Mouse (Mus musculus): ENCODE data around the gene Bcr.

The Bcr gene

DNA sequence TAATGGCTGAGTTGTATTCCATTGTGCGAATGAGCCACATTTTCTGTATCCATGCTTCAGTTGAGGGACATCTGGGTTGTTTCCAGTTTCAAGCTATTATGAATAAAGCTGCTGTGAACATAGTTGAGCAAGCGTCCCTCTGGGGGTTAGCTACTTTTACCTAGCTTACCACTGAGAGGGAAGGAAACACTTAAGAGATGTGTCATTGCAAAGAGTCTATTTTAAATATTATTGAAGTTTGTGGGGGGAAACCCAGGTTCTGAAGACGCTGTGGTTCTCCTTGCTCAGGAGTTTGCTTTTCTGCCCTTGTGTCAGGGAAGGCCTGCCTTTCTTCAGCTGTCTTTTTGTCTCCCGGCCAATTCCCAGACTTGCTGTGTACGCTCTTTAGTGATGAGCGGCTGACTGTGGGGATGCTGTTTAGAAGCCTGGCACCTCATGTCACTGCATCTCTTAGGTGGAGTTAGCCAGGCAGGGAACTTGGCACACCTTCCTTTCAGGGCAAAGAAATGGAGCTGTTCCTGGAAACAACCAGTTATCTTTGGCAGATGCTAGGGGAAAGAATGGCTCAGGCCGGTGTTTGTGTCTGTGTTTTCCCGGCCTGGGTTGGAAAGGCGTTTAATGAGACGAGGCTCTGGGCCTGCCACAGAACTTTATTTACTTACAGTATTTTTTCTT is 31.2 kb downstream of the Bcr start:
- in situ Hi-C loops (cut with MboI; ENCODE audit: low sequenced_read_pairs) = no loop called here

DNA sequence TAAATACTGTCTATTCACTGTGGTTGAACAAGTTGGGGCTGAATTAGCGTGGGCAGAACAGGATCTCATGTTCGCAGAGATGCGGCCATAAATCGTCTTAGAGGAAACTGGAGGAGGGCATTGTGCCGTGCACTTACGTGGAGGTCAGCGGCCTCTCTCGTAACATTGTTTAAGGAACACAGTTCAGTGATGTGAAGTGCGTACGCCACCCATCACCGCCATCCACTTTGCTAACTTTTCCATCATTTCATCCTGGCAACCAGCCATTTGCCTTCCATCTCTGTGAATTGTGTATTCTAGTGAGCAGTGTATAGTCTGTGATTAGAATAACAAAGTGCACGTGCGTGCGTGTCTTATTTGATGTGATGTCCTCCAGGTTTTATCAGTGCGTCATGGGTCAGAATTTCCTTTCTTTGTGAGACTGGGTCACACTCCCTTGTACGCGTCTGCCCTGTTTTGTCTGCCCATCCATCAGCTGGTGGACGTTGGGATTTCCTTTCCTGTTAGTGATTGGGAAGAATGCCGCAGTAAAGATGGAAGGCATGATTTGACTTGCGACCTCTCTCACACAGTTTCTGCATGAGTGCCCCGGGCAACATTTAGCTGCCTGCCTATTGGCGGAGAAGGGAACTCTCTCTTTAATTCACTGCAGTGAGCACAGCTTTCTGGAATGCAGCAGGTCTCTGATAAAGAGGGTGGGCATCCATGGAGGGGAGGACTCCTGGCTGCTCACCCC is 33.0 kb downstream of the Bcr start:
- in situ Hi-C loops (cut with MboI; ENCODE audit: low sequenced_read_pairs) = no loop called here

DNA sequence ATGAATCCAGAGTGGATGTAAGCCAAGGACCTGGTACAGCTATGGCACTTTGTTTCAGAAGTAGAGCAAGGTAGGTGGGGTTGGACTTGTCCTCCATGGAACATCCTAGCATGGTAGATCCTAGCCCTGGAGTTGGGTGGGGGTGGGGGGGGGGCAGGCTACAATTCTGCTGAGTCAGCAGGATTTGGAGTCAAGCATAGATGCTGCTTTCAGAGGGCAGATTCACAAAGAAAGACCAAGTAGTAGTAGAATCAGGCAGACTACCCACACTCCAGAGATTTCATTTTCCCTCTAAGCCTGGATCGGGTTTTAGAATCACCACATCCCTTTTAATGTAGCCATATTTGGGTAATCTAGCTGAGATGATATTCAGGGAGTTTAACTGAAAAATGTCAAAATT is 33.9 kb downstream of the Bcr start:
- in situ Hi-C loops (cut with MboI; ENCODE audit: low sequenced_read_pairs) = no loop called here

DNA sequence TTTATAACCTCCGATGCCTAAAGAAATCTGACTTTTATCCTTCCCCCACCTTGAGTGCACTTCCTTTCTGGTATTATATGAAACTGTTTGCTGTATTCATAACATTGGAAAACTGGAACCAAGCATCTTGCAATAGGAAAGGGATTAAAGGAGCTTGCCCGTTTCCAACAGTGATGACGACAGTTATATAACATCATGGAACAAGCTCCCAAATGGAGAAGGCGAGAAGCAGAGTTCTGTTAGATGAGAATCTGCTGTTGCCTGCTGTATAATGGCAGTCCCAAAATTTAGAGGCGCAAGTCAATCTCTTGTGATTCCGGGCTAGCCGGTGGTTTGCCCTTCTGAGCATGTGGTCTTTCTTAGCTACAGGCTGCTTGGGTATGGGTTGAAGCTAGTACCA is 34.8 kb downstream of the Bcr start:
- in situ Hi-C loops (cut with MboI; ENCODE audit: low sequenced_read_pairs) = no loop called here

DNA sequence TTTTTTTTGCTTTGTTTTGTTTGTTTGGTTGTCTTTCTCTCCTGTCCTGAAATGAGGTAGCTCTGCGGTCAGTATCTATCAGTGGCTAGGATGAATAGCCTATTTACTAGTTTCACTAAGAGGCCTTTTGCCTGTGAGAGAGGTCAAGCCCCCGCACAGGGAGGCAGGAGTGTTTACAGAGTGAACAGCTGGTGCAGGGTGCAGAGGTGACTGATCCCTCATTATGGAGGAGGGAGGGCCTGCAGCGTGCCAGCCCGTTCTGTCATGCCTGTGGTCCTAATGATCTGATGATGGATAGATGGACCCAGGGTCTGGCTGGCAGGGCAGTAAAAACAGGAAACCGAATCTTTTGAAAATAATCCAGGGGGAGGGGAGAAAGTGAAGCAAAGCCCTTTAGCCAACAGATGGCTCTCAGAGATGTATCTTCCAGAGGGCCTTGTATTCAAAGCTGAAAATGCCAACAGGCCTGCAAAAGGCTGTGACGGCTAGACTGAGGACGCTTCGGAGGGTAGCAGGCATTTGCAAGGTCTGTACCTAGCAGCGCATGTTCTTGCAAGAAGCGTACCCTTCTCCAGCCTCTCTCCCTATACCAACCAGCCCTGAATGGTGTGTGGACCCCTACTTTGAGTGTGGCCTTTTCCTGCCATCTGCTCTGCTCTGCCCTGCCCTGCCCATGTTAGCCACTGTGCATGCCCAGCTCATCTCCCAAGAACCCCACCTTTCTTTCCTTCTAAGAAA is 38.2 kb downstream of the Bcr start:
- in situ Hi-C loops (cut with MboI; ENCODE audit: low sequenced_read_pairs) = no loop called here

DNA sequence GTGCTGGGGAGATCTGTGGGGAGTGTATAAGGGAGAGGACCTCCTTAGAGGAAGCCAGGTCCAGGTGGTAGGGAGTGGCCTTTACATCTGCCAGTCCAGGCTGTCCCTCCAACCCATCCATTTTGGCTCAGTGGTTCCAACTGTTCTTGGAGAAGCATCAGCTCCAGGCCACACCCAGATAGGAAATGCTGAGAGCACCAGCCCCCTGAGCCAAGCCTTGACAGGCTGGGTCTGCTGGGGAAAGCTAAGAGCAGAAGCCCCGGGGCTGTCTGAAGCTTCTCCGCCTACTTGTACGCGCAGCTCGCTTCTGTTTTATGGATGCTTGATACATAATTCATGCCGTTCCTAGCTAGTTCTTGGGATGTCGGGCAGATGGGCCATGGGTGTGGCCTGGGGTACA is 39.9 kb downstream of the Bcr start:
- in situ Hi-C loops (cut with MboI; ENCODE audit: low sequenced_read_pairs) = no loop called here

DNA sequence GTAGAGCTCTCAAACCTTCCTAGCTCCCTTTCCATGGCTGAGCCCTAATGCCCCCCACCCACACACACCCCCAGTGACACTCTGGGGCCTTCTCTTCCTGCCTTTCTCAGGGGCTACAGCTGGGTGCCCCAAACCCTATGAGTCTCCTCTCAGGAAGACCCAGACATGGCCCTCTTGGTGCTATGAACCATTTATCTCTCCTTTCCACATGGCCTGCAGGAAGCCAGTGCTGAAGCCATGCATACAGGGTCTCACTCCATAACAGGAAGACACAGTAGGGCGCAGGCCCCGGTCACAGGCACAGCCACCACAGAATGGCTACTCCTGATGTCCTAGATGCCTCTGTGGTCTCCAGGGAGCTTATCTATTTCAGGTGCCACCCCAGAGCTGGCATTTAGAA is 43.1 kb downstream of the Bcr start:
- in situ Hi-C loops (cut with MboI; ENCODE audit: low sequenced_read_pairs) = no loop called here

DNA sequence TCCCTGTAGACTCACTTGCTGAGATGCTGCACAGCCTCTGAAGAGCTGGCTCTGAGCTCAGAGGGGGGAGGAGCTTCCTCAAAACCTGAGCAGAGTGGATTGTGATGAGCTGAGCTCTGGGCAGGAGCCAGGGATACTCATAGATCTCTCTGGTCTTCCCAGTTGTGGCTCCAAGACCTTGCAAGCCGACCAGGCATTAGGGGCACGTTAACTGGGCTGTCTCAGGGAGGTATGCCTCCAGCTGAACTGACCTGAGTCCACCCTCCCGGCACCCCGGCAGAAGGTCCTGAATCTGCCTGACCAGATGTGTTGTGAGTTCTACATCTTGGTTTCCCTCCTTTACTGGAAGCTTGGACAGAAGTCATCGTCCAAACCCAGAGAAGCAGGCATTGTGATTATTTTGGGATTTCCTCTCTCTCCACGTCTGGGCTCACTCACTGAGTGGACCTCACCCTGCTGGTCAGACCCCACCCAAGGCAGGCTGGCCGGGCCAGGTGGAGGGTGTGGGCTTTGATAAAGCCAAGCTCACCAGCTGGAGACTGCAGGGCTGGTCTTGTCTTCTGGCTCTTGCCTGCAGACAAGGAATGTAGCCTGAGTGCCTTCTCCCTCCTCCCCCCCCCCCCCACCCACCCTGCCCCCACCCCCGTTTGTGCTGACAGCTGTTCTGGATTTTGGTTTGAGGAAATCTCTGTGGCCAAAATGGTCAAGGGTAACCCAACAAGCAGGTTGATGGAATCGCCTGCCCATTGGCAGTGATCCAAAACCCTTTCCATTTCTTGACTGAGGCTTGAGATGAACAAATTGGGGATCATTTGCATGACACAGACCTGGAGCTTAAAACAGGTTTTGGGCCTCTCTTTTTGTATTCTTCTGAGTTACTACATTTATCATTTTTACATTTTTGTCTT is 44.1 kb downstream of the Bcr start:
- in situ Hi-C loops (cut with MboI; ENCODE audit: low sequenced_read_pairs) = no loop called here

DNA sequence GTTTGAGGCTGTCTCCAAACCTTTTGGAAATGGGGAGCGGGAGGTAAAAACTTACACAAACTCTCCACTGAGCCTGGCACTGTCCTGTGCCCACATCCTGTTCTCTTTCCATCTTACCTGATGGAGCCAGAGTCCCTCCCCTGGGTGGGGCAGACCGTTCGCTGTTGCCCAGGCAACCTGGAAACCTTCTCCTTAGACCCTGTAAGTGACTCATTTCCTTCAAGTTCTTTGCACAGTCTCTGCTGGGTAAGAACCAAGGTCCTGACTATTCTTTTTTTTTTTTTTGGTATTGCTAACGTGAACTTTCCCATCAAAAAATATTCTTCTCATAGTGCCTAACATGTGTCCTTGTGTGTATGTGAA is 44.7 kb downstream of the Bcr start:
- in situ Hi-C loops (cut with MboI; ENCODE audit: low sequenced_read_pairs) = no loop called here

DNA sequence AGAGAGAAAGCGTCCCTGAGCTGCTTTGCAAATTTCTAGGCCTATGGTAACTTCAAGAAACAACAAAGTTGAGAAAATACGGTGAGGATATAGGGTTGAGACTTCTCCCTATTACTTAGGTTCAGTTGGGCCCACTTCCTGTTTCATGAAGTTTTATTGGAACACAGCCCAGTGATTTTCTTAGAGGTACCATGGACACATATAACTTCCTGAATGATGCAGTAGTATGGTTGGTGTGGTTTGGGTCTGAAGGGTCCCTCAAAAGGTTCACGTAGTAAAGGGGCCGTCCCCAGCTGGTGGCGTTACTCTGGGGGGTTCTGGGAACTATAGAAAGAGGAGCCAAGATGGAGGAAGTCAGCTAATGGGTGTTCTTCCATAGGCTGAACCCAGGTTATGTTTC is 45.3 kb downstream of the Bcr start:
- in situ Hi-C loops (cut with MboI; ENCODE audit: low sequenced_read_pairs) = no loop called here

DNA sequence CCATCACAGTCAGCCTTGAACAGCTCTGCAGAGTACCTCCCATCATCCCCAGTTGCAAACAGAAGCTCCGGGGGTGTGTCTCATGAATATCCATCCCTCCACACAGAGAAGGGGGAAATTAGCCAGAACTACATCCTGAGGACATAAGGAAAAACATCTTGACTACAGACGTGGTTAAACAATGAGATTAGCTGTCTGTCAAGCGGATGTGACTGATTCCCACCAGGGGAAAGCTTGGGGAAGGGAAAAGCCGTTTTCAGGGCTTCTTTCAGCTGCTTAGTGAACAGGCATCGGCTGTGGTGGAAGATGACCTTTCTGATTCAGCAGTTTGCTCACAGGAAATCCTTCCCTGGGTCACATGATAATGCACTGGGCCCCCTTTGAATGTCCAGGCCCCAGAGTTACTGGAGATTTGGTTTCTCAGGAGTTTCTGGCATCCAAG is 46.6 kb downstream of the Bcr start:
- in situ Hi-C loops (cut with MboI; ENCODE audit: low sequenced_read_pairs) = no loop called here

DNA sequence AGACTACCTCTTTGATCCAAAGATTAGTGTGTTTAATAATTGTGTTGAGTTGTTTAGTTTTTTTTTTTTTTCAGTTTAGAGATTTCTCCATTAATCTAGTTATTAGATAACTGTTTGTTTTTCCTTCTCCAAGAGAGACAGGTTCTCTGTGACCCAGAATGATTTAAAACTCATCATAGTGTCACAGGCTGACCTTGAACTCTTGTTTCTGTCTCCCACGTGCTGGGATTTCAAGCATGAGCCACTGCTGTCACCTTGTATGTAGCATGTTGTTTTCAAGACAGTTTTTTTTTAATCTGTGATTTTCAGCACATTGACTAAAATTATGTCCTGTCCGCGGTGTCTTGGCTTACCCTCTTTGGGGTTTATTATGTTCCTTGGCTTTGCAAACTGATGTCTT is 47.7 kb downstream of the Bcr start:
- in situ Hi-C loops (cut with MboI; ENCODE audit: low sequenced_read_pairs) = no loop called here

DNA sequence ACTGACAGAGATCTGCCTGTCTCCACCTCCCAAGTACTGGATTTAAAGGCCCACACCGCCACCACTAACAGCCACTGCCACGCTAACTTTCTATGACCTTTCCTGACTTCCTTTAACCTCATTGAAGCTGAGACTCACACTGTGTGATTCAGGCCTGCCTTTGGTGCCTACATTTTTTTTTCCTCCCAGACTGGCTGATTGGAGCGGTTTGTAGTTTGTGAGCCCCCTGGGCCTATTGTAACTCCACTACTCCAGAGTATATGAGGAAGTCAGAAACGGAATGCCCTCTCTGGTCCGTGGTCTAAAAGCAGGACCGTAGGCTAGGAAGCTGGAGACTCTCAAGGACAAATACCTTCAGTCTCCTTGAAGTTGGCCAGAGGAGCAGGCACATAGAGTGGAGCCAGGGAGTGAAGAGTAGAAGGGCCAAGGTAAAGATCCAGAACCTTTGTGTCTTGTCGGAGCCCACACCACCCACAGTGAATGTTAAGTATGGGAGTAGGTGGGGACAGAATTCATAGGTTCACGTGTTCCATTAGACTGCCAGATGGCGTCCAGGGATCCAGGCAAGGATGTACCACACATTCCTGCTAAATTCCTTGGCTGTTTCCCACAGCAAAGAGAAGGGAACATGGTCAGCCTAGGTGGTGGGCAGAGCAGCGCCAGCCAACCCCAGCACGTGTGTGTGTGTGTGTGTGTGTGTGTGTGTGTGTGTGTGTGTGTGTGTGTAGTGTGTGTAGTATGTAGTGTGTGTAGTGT is 51.2 kb downstream of the Bcr start:
- in situ Hi-C loops (cut with MboI; ENCODE audit: low sequenced_read_pairs) = no loop called here

DNA sequence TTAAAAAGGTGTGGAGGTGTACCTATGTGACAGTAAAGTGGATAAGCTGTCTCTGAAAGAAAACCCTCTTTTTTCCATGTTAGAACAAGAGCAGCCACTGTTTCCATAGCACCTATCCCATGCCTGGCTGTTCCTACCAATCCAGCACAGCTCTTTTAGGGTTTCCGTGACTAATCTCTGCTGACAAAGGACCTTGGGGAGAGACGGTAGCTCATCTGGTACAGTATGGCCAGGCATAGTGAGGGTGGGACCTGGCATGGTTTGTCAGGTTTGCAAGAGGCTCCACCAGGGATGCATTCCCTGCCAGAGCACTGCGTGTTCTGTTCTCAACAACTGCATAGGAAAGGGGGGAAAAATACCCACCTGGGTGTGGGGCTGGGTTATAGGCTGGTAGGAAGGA is 52.0 kb downstream of the Bcr start:
- in situ Hi-C loops (cut with MboI; ENCODE audit: low sequenced_read_pairs) = no loop called here

DNA sequence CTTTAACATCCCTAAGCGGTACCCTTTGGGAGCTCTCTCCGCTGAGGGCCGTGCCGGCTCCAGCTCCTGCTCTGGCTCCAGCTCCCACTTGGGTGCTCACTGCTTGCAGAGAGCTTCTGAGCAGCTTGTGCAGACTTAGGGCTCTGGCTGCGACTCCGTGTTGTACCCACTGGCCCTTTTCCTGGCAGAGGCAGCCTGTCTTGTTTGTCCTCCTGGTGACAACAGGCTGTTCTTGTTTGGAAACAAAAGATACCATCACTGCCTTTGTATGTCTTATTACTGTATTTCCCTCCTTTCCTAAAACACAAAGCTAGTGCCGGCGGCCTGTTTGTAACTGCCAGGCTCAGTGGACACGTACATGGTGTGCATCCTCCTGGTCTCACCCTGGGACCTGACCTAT is 53.2 kb downstream of the Bcr start:
- in situ Hi-C loops (cut with MboI; ENCODE audit: low sequenced_read_pairs) = no loop called here

DNA sequence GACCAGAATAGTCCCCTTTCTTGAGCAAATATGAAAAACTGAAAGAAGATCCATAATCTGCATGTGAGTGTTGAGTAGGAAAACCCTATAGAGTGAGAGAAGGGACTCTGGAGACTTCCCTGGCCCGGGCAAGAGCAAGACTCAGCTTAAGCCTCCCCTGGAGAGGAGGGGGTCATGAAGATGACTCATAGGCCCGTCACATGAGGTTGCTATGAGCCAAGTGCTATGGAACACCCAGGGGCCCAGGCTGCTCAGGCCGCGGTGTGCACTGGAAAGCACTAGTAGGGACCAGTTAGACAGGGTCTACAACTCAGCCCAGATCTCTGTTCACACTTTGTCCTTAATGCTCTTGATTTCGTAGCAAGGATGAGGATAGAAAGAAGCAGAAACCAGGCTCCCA is 54.8 kb downstream of the Bcr start:
- in situ Hi-C loops (cut with MboI; ENCODE audit: low sequenced_read_pairs) = no loop called here

DNA sequence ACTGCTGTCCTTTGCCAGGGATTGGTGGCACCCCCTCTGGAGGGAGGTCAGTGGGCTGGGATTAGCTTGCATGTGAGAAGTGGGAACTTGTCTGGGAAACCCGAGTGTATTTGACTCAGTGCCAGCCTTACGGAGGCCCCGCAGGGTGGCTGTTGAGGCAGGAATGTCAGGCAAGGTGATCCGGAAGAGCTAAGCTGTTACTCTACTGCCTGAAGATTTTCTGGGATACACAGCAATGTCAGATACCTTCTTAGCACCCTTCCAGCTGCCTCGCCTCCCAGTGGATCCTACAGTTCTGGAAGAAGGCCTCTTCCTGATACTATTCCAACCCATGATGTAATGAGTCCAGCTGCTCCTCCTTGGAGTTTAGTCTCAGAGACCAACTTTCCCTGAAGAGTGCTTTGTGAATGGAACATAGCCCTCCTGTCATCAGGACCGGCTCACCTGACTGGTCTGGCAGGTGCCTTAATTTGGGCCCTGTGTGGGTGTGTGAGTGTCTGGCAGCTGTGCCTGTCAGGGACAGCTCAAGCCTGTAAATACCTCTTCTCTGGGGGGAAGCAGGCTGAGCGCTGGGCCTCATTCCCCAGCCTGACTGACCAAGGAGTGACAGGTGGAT is 56.6 kb downstream of the Bcr start:
- in situ Hi-C loops (cut with MboI; ENCODE audit: low sequenced_read_pairs) = no loop called here

DNA sequence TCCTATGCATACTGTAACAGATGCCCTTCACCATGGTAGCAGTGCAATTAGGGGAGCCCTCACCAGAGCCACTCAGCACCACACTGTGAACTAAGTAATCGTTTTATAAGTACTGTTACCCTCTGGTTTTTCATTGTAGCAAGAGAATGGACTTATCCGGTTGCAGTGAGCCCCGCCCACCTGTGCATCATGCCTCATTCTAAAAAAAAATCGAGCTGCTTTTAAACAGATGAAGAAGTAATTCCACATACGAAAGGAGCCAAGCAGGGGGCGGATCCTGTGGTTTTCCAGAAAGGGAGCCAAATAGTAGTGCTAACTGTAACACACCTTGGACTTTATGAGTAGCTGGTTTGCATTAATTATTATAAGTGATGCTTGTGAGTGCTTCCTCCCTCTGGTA is 58.1 kb downstream of the Bcr start:
- in situ Hi-C loops (cut with MboI; ENCODE audit: low sequenced_read_pairs) = no loop called here

DNA sequence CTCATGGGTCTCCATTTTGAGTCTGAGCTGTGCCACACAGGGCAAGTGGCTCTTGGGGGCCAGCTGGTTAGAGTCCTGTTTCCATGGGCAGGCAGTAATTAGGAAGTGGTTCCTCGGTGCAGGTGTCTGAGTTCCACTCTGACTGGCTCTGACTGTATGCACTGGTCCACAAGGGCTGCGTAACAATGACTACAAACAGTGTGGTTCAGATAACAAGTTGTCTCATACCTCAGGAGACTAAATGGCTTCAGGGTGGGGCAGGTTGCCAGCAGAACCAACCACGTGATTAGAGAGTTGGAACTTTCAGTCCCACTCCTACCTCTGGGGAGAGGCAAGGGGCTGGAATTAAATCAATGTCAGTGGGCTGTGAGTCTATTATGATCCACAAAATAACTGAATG is 59.0 kb downstream of the Bcr start:
- in situ Hi-C loops (cut with MboI; ENCODE audit: low sequenced_read_pairs) = no loop called here

DNA sequence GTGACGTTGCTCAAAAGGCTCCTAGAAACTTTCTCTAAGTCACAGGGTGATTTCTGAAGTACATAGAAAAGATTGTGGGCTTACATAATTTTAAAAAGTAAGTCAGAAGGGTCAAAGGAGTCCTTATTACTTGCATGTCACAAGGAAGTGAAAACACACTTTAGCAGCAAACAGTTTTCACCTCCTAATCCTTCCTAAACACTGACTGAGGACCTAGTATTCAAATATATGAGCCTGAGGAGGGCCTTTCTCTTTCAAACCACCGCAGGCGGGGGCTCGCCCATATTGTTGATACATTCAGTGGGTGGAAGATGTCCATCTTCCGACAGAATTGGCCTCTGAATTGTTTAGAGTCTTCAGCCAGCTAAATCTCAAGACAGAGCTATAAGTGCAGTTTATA is 59.8 kb downstream of the Bcr start:
- in situ Hi-C loops (cut with MboI; ENCODE audit: low sequenced_read_pairs) = no loop called here
